Mouse (Mus musculus) heart, postnatal 0 days (tissue): ENCODE measurements around the gene Slc2a2. TPM values are rescaled to one million over a fixed set of nuclear protein-coding genes. Genes with fewer than 3 reads are reported as not detected.
"Not testable (repeated sequence)": the region's sequence is repeated elsewhere in the genome, so short reads cannot be mapped to it uniquely, and the experiment has no call there.

ENCODE experiments used
- ATAC-seq: fragments of 200-750 bp; cut with Nextera tagmentation; 2 replicates; pipeline ENCODE4 v1.8.0; 2017; ENCODE audit warnings: low read depth, moderate number of reproducible peaks, moderate library complexity; ENCODE audit not compliant: insufficient read depth
- DNase-seq: peaks from one replicate; pipeline ENCODE4 v3.0.0-alpha.2; 2016; ENCODE audit warnings: low spot score
- H3K27ac ChIP-seq: fragments of 300-500 bp; sonication (generic); 2 replicates; pipeline ENCODE4 v1.5.1; 2014; ENCODE audit warnings: low read depth, mild to moderate bottlenecking
- H3K27me3 ChIP-seq: fragments of 300-500 bp; sonication (generic); 2 replicates; pipeline ENCODE4 v1.6.1; 2014; ENCODE audit warnings: low read length, mixed read lengths; ENCODE audit not compliant: control insufficient read depth, insufficient read depth
- H3K36me3 ChIP-seq: fragments of 300-500 bp; sonication (generic); replicated peaks from 2 replicates; pipeline ENCODE4 v1.6.1; 2014; ENCODE audit warnings: low read length, mixed read lengths; ENCODE audit not compliant: control insufficient read depth, insufficient read depth
- H3K4me1 ChIP-seq: fragments of 300-500 bp; sonication (generic); 2 replicates; pipeline ENCODE4 v1.6.1; 2014; ENCODE audit warnings: antibody characterized with exemption; ENCODE audit not compliant: control insufficient read depth, insufficient read depth
- H3K4me2 ChIP-seq: fragments of 300-500 bp; sonication (generic); 2 replicates; pipeline ENCODE4 v1.6.1; 2014; ENCODE audit warnings: low read depth, mild to moderate bottlenecking, low read length, moderate library complexity
- H3K4me3 ChIP-seq: fragments of 300-500 bp; sonication (generic); 2 replicates; pipeline ENCODE4 v1.5.1; 2014; ENCODE audit warnings: low read depth, low read length
- H3K9ac ChIP-seq: fragments of 300-500 bp; sonication (generic); replicated peaks from 2 replicates; pipeline ENCODE4 v1.6.1; 2014; ENCODE audit warnings: low read depth, low read length, mixed read lengths
- H3K9me3 ChIP-seq: fragments of 300-500 bp; sonication (generic); replicated peaks from 2 replicates; pipeline ENCODE4 v1.6.1; 2016; ENCODE audit warnings: low read length; ENCODE audit not compliant: control insufficient read depth
- CTCF ChIP-seq: IDR thresholded peaks from 2 replicates; pipeline ENCODE4 v1.5.1; 2016; ENCODE audit warnings: antibody characterized with exemption, control low read depth, low read depth
- EP300 ChIP-seq: IDR thresholded peaks from 2 replicates; pipeline ENCODE4 v1.6.1; 2016; ENCODE audit warnings: antibody characterized with exemption, low read depth
- WGBS: fragments of 180-500 bp; shearing (Covaris S2); extraction: QIAGEN DNeasy Blood & Tissue Kit; methylation state at CpG from one replicate; pipeline ENCODE4 v1.1.7; 2014; 5-methylcytosine and 5-hydroxymethylcytosine counted together
- polyA plus RNA-seq: library from polyadenylated mRNA; unstranded; fragments of >200 nt; fragmentation: Nextera tagmentation; extraction: Ambion mirVana; gene quantifications from 2 replicates; pipeline ENCODE4 v1.2.1, GENCODE M21; 2015
- total RNA-seq: library from RNA; depleted of rRNA; stranded (reverse); fragments of >200 nt; gene quantifications from 2 replicates; pipeline ENCODE4 v1.2.3, GENCODE M21; 2014; ENCODE audit warnings: low replicate concordance

Slc2a2 gene
- total and polyA plus RNA-seq, 2 experiments from 2014 or later = 0.20 to 2.4 TPM

GRCm38 (mm10) chr3:28748151-28748550, 50.4 kb downstream of the Slc2a2 start:
- ATAC-seq (no peak), DNase-seq (no peak)
- 88% methylated on average over 3 of the region's 3 CpGs for WGBS
- no peaks in the 10 kb centered on the region for H3K36me3 ChIP-seq
- H3K9me3 ChIP-seq = no peaks in the 10 kb centered on the region
- no peak overlapping the region for H3K4me3 ChIP-seq
- H3K27ac ChIP-seq = no peak overlapping the region
- no peaks in the 10 kb centered on the region for H3K4me1 ChIP-seq
- H3K27me3 ChIP-seq = no peaks in the 10 kb centered on the region
- no peak overlapping the region for H3K9ac ChIP-seq
- TF ChIP-seq CTCF (no peak), EP300 (no peak)
- no peak overlapping the region for H3K4me2 ChIP-seq

DNA sequence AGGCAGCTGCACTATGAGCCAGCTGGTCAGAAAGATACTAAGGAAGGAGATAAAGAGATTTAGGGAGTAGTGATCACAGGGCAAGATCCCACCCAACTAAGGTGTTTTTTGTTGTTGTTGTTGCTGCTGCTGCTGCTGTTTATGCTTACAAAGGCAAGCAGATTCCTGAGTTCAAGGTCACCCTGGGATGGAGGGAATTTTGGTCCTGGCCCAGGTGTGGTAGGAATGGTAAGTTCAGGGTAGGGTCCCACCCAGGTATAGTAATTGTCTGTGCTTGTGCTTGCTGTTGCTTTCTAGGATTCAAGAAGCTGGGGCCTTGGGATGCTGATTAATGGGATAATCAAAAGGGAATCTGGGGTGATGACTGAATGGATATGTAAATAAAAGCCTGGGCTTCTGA, 51.3 kb downstream of the Slc2a2 start:
- H3K4me3 ChIP-seq = no peak overlapping the region
- H3K27ac ChIP-seq = no peak overlapping the region
- ATAC-seq (no peak), DNase-seq (no peak)
- H3K9me3 ChIP-seq = no peaks in the 10 kb centered on the region
- H3K9ac ChIP-seq = no peak overlapping the region
- H3K4me1 ChIP-seq = no peaks in the 10 kb centered on the region
- no peak overlapping the region for H3K4me2 ChIP-seq
- TF ChIP-seq EP300 (no peak), CTCF (no peak)
- H3K27me3 ChIP-seq = no peaks in the 10 kb centered on the region
- H3K36me3 ChIP-seq = no peaks in the 10 kb centered on the region

DNA sequence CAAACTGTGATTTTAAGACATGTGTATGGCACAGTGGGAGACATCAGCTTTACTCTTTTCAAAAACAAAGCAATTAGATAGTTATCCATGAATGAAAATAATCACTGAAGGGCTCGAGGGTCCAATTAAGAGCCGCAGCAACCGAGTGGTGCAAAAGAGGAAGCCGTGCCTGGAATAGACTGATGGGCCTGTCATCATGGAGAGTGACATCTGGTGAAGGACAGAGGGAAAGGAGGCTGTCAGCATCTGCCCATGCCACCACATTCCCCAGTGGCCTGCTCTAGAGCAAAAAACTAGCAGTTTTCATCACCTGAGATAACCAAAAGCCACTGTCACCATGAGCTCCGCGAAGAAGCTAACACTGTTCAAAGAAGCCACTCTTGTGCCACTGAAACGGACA, 57.8 kb downstream of the Slc2a2 start:
- DNase-seq (no peak), ATAC-seq (no peak)
- no peaks in the 10 kb centered on the region for H3K4me1 ChIP-seq
- H3K9ac ChIP-seq = no peak overlapping the region
- no peaks in the 10 kb centered on the region for H3K27me3 ChIP-seq
- no peak overlapping the region for H3K4me2 ChIP-seq
- H3K4me3 ChIP-seq = no peak overlapping the region
- WGBS = 37% methylated on average over 7 of the region's 7 CpGs
- H3K9me3 ChIP-seq = no peaks in the 10 kb centered on the region
- H3K27ac ChIP-seq = no peak overlapping the region
- TF ChIP-seq EP300 (no peak), CTCF (no peak)
- no peaks in the 10 kb centered on the region for H3K36me3 ChIP-seq

GRCm38 (mm10) chr3:28761225-28761789, 63.6 kb downstream of the Slc2a2 start:
- H3K4me3 ChIP-seq = no peak overlapping the region
- H3K27ac ChIP-seq = no peak overlapping the region
- 86% methylated on average over 8 of the region's 8 CpGs for WGBS
- ATAC-seq = no peak
- H3K36me3 ChIP-seq = no peaks in the 10 kb centered on the region
- no peaks in the 10 kb centered on the region for H3K4me1 ChIP-seq
- no peak overlapping the region for H3K4me2 ChIP-seq
- no peaks in the 10 kb centered on the region for H3K9me3 ChIP-seq
- no peak for DNase-seq
- TF ChIP-seq CTCF (no peak), EP300 (no peak)
- no peaks in the 10 kb centered on the region for H3K27me3 ChIP-seq
- H3K9ac ChIP-seq = no peak overlapping the region

- H3K4me3 ChIP-seq = no peak overlapping the region
- ATAC-seq = no peak
- no peaks in the 10 kb centered on the region for H3K36me3 ChIP-seq
- 77% methylated on average over 4 of the region's 4 CpGs for WGBS
- no peak for DNase-seq
- H3K9ac ChIP-seq = no peak overlapping the region
- TF ChIP-seq CTCF = no peak
- no peak for TF ChIP-seq EP300
- no peaks in the 10 kb centered on the region for H3K27me3 ChIP-seq
- H3K9me3 ChIP-seq = 0 out of 2 replicates have a peak, but pooled peaks cover 5% of the 10 kb centered on the region
- no peaks in the 10 kb centered on the region for H3K4me1 ChIP-seq
- H3K27ac ChIP-seq = no peak overlapping the region
- no peak overlapping the region for H3K4me2 ChIP-seq
These were observed 69.2 kb downstream of the Slc2a2 start for GRCm38 (mm10) chr3:28766935-28767334.

DNA sequence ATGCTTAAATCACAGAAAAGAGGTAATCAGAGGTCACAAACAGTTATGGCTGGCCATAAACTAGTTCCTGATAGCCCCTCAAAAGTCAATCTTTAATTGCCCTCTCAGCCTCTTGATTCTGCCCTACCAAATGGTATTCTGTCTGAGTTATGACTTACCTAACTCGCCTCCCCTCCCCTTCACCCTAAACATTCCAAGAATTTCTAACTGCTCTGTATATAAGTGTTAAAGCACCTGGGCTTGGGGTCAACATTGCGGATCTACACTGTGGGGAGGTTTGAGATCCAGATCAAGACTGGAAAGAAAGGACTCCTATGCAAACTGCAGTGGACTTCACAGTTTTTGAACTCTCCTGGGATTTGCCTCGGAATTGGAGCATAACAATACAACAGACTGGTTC, 70.5 kb downstream of the Slc2a2 start:
- no peak overlapping the region for H3K9ac ChIP-seq
- no peak for DNase-seq
- H3K27ac ChIP-seq = no peak overlapping the region
- WGBS = 81% methylated on average over 3 of the region's 3 CpGs
- no peaks in the 10 kb centered on the region for H3K27me3 ChIP-seq
- H3K4me1 ChIP-seq = no peaks in the 10 kb centered on the region
- H3K36me3 ChIP-seq = no peaks in the 10 kb centered on the region
- no peak for ATAC-seq
- no peak overlapping the region for H3K4me3 ChIP-seq
- 0 out of 2 replicates have a peak, but pooled peaks cover 5% of the 10 kb centered on the region for H3K9me3 ChIP-seq
- TF ChIP-seq EP300 = no peak
- no peak for TF ChIP-seq CTCF
- H3K4me2 ChIP-seq = no peak overlapping the region

DNA sequence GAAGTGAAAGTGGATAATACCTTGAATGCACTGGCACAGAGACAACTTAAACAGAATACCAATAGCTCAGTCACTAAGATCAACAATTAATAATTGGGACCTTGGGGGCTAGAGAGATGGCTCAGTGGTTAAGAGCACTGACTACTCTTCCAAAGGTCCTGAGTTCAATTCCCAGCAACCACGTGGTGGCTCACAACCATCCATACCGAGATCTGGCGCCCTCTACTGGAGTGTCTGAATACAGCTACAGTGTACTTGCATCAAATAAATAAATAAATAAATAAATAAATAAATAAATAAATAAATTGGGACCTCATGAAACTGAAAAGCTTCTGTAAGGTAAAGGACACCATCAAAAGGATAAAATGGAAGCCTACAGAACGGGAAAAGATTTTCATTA, 75.2 kb downstream of the Slc2a2 start:
- not testable (repeated sequence) for ATAC-seq, H3K27me3 ChIP-seq, H3K4me3 ChIP-seq, H3K36me3 ChIP-seq, H3K9ac ChIP-seq, H3K4me1 ChIP-seq, H3K4me2 ChIP-seq, H3K9me3 ChIP-seq, DNase-seq, H3K27ac ChIP-seq
- 62% methylated on average over 4 of the region's 4 CpGs for WGBS
